Mouse (Mus musculus): Measurements from ENCODE around the gene Cdc42bpg. TPM values are rescaled to one million over a fixed set of nuclear protein-coding genes. Genes with fewer than 3 reads are reported as not detected.

Cdc42bpg gene
- 2.1 and 2.4 TPM in 2 replicates for polyA plus RNA-seq (2012; rRNA removed)

- TF ChIP-seq POLR2A (IDR thresholded peaks at IDR 0.05; ENCODE audit: extremely low read depth, insufficient read depth, low read length) (no peak), CTCF (IDR thresholded peaks at IDR 0.05; ENCODE audit: extremely low read depth, insufficient read depth, low read length) (no peak)
- Histone ChIP-seq H3K27ac (ENCODE audit: insufficient read depth, low read length) (no peak within 1 kb of the TSS), H3K4me1 (ENCODE audit: control insufficient read depth, insufficient read depth, low read length) (no peaks in the 10 kb centered on the region), H3K4me3 (ENCODE audit: insufficient read depth, low read length) (0 out of 2 replicates have a peak within 1 kb of the TSS, but pooled peaks have one; percentile 11)
These were observed at the start of gene Cdc42bpg for GRCm38 (mm10) chr19:6306137-6306551. Gene Cdc42bpg, plus strand, starts transcription at chr19:6306456.

- peaks cover 3% of the 10 kb centered on the region; the same call in 1 of the 2 replicates for H3K4me1 ChIP-seq (ENCODE audit: control insufficient read depth, insufficient read depth, low read length)
- TF ChIP-seq CTCF (IDR thresholded peaks at IDR 0.05; ENCODE audit: extremely low read depth, insufficient read depth, low read length), result no peak
- no peak for TF ChIP-seq POLR2A (IDR thresholded peaks at IDR 0.05; ENCODE audit: extremely low read depth, insufficient read depth, low read length)
- H3K27ac ChIP-seq (ENCODE audit: insufficient read depth, low read length), result no peak overlapping the region
- no peak overlapping the region for H3K4me3 ChIP-seq (ENCODE audit: insufficient read depth, low read length)
These were observed 45.8 kb upstream of the Cdc42bpg start for GRCm38 (mm10) chr19:6260428-6260827.

GRCm38 (mm10) chr19:6260946-6261345 is 45.3 kb upstream of the Cdc42bpg start:
- peaks cover 3% of the 10 kb centered on the region; the same call in 1 of the 2 replicates for H3K4me1 ChIP-seq (ENCODE audit: control insufficient read depth, insufficient read depth, low read length)
- TF ChIP-seq CTCF (IDR thresholded peaks at IDR 0.05; ENCODE audit: extremely low read depth, insufficient read depth, low read length) (0 out of 2 replicates have a peak, but pooled peaks have one; percentile 31), POLR2A (IDR thresholded peaks at IDR 0.05; ENCODE audit: extremely low read depth, insufficient read depth, low read length) (no peak)
- H3K4me3 ChIP-seq (ENCODE audit: insufficient read depth, low read length), result no peak overlapping the region

GRCm38 (mm10) chr19:6261379-6261778 is 44.9 kb upstream of the Cdc42bpg start:
- no peak overlapping the region for H3K27ac ChIP-seq (ENCODE audit: insufficient read depth, low read length)
- TF ChIP-seq CTCF (IDR thresholded peaks at IDR 0.05; ENCODE audit: extremely low read depth, insufficient read depth, low read length) (no peak), POLR2A (IDR thresholded peaks at IDR 0.05; ENCODE audit: extremely low read depth, insufficient read depth, low read length) (no peak)
- H3K4me1 ChIP-seq (ENCODE audit: control insufficient read depth, insufficient read depth, low read length), result peaks cover 3% of the 10 kb centered on the region; the same call in 1 of the 2 replicates
- H3K4me3 ChIP-seq (ENCODE audit: insufficient read depth, low read length), result no peak overlapping the region

More at GRCm38 (mm10) chr19:6260946-6261345, 45.3 kb upstream of the Cdc42bpg start:
- no peak overlapping the region for H3K27ac ChIP-seq (ENCODE audit: insufficient read depth, low read length)

GRCm38 (mm10) chr19:6262222-6262621 is 44.0 kb upstream of the Cdc42bpg start:
- Histone ChIP-seq H3K4me3 (ENCODE audit: insufficient read depth, low read length) (no peak overlapping the region), H3K4me1 (ENCODE audit: control insufficient read depth, insufficient read depth, low read length) (peaks cover 3% of the 10 kb centered on the region; the same call in 1 of the 2 replicates), H3K27ac (ENCODE audit: insufficient read depth, low read length) (no peak overlapping the region)
- TF ChIP-seq POLR2A (IDR thresholded peaks at IDR 0.05; ENCODE audit: extremely low read depth, insufficient read depth, low read length), result no peak
- peak; percentile 88 for TF ChIP-seq CTCF (IDR thresholded peaks at IDR 0.05; ENCODE audit: extremely low read depth, insufficient read depth, low read length)

- no peak overlapping the region for H3K27ac ChIP-seq (ENCODE audit: insufficient read depth, low read length)
- TF ChIP-seq CTCF (IDR thresholded peaks at IDR 0.05; ENCODE audit: extremely low read depth, insufficient read depth, low read length), result no peak
- no peak for TF ChIP-seq POLR2A (IDR thresholded peaks at IDR 0.05; ENCODE audit: extremely low read depth, insufficient read depth, low read length)
- H3K4me1 ChIP-seq (ENCODE audit: control insufficient read depth, insufficient read depth, low read length), result peaks cover 3% of the 10 kb centered on the region; the same call in 1 of the 2 replicates
- H3K4me3 ChIP-seq (ENCODE audit: insufficient read depth, low read length), result no peak overlapping the region
These were observed 43.3 kb upstream of the Cdc42bpg start for GRCm38 (mm10) chr19:6262839-6263433.

GRCm38 (mm10) chr19:6264200-6264599 is 42.1 kb upstream of the Cdc42bpg start:
- TF ChIP-seq POLR2A (IDR thresholded peaks at IDR 0.05; ENCODE audit: extremely low read depth, insufficient read depth, low read length) (no peak), CTCF (IDR thresholded peaks at IDR 0.05; ENCODE audit: extremely low read depth, insufficient read depth, low read length) (no peak)

GRCm38 (mm10) chr19:6264945-6265344 is 41.3 kb upstream of the Cdc42bpg start:
- no peak overlapping the region for H3K4me3 ChIP-seq (ENCODE audit: insufficient read depth, low read length)
- H3K27ac ChIP-seq (ENCODE audit: insufficient read depth, low read length), result no peak overlapping the region
- TF ChIP-seq CTCF (IDR thresholded peaks at IDR 0.05; ENCODE audit: extremely low read depth, insufficient read depth, low read length) (no peak), POLR2A (IDR thresholded peaks at IDR 0.05; ENCODE audit: extremely low read depth, insufficient read depth, low read length) (no peak)
- H3K4me1 ChIP-seq (ENCODE audit: control insufficient read depth, insufficient read depth, low read length), result peaks cover 3% of the 10 kb centered on the region; the same call in 1 of the 2 replicates

More at GRCm38 (mm10) chr19:6264200-6264599, 42.1 kb upstream of the Cdc42bpg start:
- Histone ChIP-seq H3K27ac (ENCODE audit: insufficient read depth, low read length) (no peak overlapping the region), H3K4me3 (ENCODE audit: insufficient read depth, low read length) (no peak overlapping the region), H3K4me1 (ENCODE audit: control insufficient read depth, insufficient read depth, low read length) (peaks cover 3% of the 10 kb centered on the region; the same call in 1 of the 2 replicates)

GRCm38 (mm10) chr19:6265727-6266182 is 40.5 kb upstream of the Cdc42bpg start:
- TF ChIP-seq POLR2A (IDR thresholded peaks at IDR 0.05; ENCODE audit: extremely low read depth, insufficient read depth, low read length) (no peak), CTCF (IDR thresholded peaks at IDR 0.05; ENCODE audit: extremely low read depth, insufficient read depth, low read length) (no peak)
- Histone ChIP-seq H3K4me1 (ENCODE audit: control insufficient read depth, insufficient read depth, low read length) (peaks cover 3% of the 10 kb centered on the region; the same call in 1 of the 2 replicates), H3K27ac (ENCODE audit: insufficient read depth, low read length) (no peak overlapping the region), H3K4me3 (ENCODE audit: insufficient read depth, low read length) (no peak overlapping the region)
